Mouse (Mus musculus) intestine, embryonic 14.5 days (tissue): Measurements from ENCODE around the gene Mtfp1. TPM values are rescaled to one million over a fixed set of nuclear protein-coding genes. Genes with fewer than 3 reads are reported as not detected.
"Not testable (repeated sequence)": the region's sequence is repeated elsewhere in the genome, so short reads cannot be mapped to it uniquely, and the experiment has no call there.

Experiments
- ATAC-seq: fragments of 200-750 bp; cut with Nextera tagmentation; replicated peaks from 2 replicates; pipeline ENCODE4 v1.8.0; 2017; ENCODE audit warnings: low read depth, moderate number of reproducible peaks, moderate TSS enrichment, moderate library complexity; ENCODE audit not compliant: low FRiP score, low TSS enrichment
- DNase-seq: peaks from one replicate; pipeline ENCODE4 v3.0.0-alpha.2; 2018; ENCODE audit warnings: low spot score
- H3K27ac ChIP-seq: fragments of 300-500 bp; sonication (generic); 2 replicates; pipeline ENCODE4 v1.5.1; 2014; ENCODE audit warnings: low read depth, mild to moderate bottlenecking, control low read depth
- H3K27me3 ChIP-seq: fragments of 300-500 bp; sonication (generic); replicated peaks from 2 replicates; pipeline ENCODE4 v1.6.1; 2014; ENCODE audit warnings: low read length, control low read depth; ENCODE audit not compliant: control insufficient read depth, insufficient read depth
- H3K36me3 ChIP-seq: fragments of 300-500 bp; sonication (generic); 2 replicates; pipeline ENCODE4 v1.6.1; 2014; ENCODE audit warnings: low read length, control low read depth; ENCODE audit not compliant: control insufficient read depth, insufficient read depth
- H3K4me1 ChIP-seq: fragments of 300-500 bp; sonication (generic); replicated peaks from 2 replicates; pipeline ENCODE4 v1.6.1; 2014; ENCODE audit warnings: low read length, control low read depth, mixed read lengths; ENCODE audit not compliant: control insufficient read depth, insufficient read depth
- H3K4me2 ChIP-seq: fragments of 300-500 bp; sonication (generic); 2 replicates; pipeline ENCODE4 v1.6.1; 2014; ENCODE audit warnings: low read length
- H3K4me3 ChIP-seq: fragments of 300-500 bp; sonication (generic); 2 replicates; pipeline ENCODE4 v1.5.1; 2014; ENCODE audit warnings: low read depth, low read length, control low read depth, mixed read lengths
- H3K9ac ChIP-seq: fragments of 300-500 bp; sonication (generic); 2 replicates; pipeline ENCODE4 v1.6.1; 2014; ENCODE audit warnings: mild to moderate bottlenecking, low read length
- H3K9me3 ChIP-seq: fragments of 300-500 bp; sonication (generic); 2 replicates; pipeline ENCODE4 v1.6.1; 2016; ENCODE audit warnings: low read length, control low read depth; ENCODE audit not compliant: control insufficient read depth
- WGBS: fragments of 180-500 bp; shearing (Covaris S2); extraction: QIAGEN DNeasy Blood & Tissue Kit; methylation state at CpG from one replicate; pipeline ENCODE4 v1.1.7; 2014; 5-methylcytosine and 5-hydroxymethylcytosine counted together
- polyA plus RNA-seq: library from polyadenylated mRNA; unstranded; fragments of >200 nt; fragmentation: Nextera tagmentation; extraction: Ambion mirVana; gene quantifications from 2 replicates; pipeline ENCODE4 v1.2.1, GENCODE M21; 2014

Gene Mtfp1
- polyA plus RNA-seq, 1 experiment from 2014 or later: 25.2 TPM

GRCm38 (mm10) chr11:4117372-4118071 lies 22.3 kb upstream of the Mtfp1 start:
- ATAC-seq: no peak
- Histone ChIP-seq H3K4me1 (peaks cover 5% of the 10 kb centered on the region), H3K27me3 (peaks cover 23% of the 10 kb centered on the region), H3K36me3 (no peaks in the 10 kb centered on the region), H3K9ac (no peak overlapping the region), H3K4me2 (peak overlapping the region; percentile 98), H3K9me3 (no peaks in the 10 kb centered on the region), H3K4me3 (peak overlapping the region; percentile 56), H3K27ac (no peak overlapping the region)
- DNase-seq: no peak
- WGBS: 33% methylated on average over 3 of the region's 3 CpGs

DNA sequence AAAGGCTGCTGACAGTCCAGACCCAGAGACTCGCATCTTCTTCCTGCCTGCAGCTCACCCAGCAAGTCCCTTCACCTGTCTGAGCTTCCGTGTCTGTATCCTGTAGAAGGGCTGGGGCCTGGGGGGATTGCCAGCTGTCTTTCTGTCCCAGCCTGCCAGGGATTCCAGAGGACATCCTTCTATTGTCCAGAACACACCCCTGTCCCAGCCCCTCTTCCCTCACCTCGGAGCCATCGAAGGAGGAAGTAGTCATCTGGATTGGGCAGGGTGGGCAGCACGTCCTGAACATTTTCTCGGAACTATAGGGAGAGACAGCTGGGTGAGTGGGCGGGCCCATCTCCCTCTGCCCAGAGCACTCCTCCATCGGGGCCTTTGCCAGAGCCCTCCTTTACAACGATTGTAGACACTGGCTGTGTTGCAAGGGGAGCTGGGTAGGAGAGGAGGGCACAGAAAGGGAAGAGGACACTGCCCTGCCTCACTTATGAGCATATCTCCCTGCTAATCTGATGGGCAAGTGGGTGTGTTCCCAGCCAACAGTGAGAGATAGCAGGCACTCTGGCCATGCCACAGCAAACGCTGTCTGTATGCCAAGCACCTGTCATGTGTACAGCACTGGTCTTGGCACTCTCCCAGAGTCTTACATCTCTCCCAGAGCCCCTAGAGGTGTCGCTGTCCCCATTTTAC lies 21.4 kb upstream of the Mtfp1 start:
- H3K4me3 ChIP-seq: no peak overlapping the region
- WGBS: 53% methylated on average over 11 of the region's 11 CpGs
- no peak overlapping the region for H3K9ac ChIP-seq
- H3K4me1 ChIP-seq: peaks cover 5% of the 10 kb centered on the region
- H3K27me3 ChIP-seq: peaks cover 23% of the 10 kb centered on the region
- H3K9me3 ChIP-seq: no peaks in the 10 kb centered on the region
- H3K4me2 ChIP-seq: no peak overlapping the region
- H3K36me3 ChIP-seq: no peaks in the 10 kb centered on the region
- no peak overlapping the region for H3K27ac ChIP-seq
- no peak for ATAC-seq
- DNase-seq: no peak

GRCm38 (mm10) chr11:4115407-4115806 lies 20.2 kb upstream of the Mtfp1 start:
- WGBS: 88% methylated on average over 4 of the region's 4 CpGs
- ATAC-seq (no peak), DNase-seq (no peak)
- no peaks in the 10 kb centered on the region for H3K9me3 ChIP-seq
- no peak overlapping the region for H3K27ac ChIP-seq
- H3K4me3 ChIP-seq: no peak overlapping the region
- H3K4me1 ChIP-seq: peaks cover 5% of the 10 kb centered on the region
- H3K27me3 ChIP-seq: peaks cover 23% of the 10 kb centered on the region
- no peak overlapping the region for H3K9ac ChIP-seq
- H3K36me3 ChIP-seq: no peaks in the 10 kb centered on the region
- no peak overlapping the region for H3K4me2 ChIP-seq

- not testable (repeated sequence) for H3K4me2 ChIP-seq, ATAC-seq, H3K9ac ChIP-seq, H3K4me3 ChIP-seq, DNase-seq, H3K27ac ChIP-seq, H3K4me1 ChIP-seq, H3K36me3 ChIP-seq, H3K9me3 ChIP-seq
- peaks cover 22% of the 10 kb centered on the region for H3K27me3 ChIP-seq
- WGBS: 84% methylated on average over 6 of the region's 6 CpGs
Observed at GRCm38 (mm10) chr11:4114541-4114940, 19.3 kb upstream of the Mtfp1 start.

GRCm38 (mm10) chr11:4113970-4114369 lies 18.7 kb upstream of the Mtfp1 start:
- peaks cover 5% of the 10 kb centered on the region for H3K4me1 ChIP-seq
- no peak overlapping the region for H3K4me2 ChIP-seq
- no peaks in the 10 kb centered on the region for H3K9me3 ChIP-seq
- 81% methylated on average over 6 of the region's 6 CpGs for WGBS
- no peak overlapping the region for H3K4me3 ChIP-seq
- no peak overlapping the region for H3K9ac ChIP-seq
- H3K27ac ChIP-seq: no peak overlapping the region
- peaks cover 16% of the 10 kb centered on the region for H3K27me3 ChIP-seq
- DNase-seq: no peak
- no peak for ATAC-seq
- no peaks in the 10 kb centered on the region for H3K36me3 ChIP-seq

DNA sequence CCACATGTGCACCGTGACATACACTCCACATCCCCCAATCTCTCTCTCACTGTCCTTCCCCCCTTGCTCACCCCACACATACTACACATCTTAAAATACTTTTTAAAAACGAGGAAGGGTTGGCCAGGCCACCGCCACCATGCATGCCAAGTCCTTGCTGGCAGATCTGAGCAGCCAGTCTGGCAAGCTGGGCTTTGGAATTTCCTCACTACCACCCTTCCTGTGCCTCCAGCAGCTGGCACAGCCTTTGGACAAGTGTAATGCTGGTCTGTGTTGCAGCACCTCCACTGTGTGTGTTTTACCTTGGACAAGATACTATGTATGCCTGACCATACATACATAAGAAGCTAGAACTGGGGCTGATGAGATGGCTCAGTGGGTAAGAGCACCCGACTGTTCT lies 18.3 kb upstream of the Mtfp1 start:
- Histone ChIP-seq H3K9ac (no peak overlapping the region), H3K27ac (no peak overlapping the region), H3K27me3 (peaks cover 14% of the 10 kb centered on the region; the same call in 1 of the 2 replicates), H3K4me3 (no peak overlapping the region), H3K9me3 (no peaks in the 10 kb centered on the region), H3K4me1 (peaks cover 5% of the 10 kb centered on the region), H3K4me2 (no peak overlapping the region), H3K36me3 (no peaks in the 10 kb centered on the region)
- ATAC-seq (no peak), DNase-seq (no peak)
- WGBS: 87% methylated on average over 4 of the region's 4 CpGs

- Histone ChIP-seq H3K36me3 (no peaks in the 10 kb centered on the region), H3K27ac (no peak overlapping the region), H3K4me3 (no peak overlapping the region), H3K4me2 (no peak overlapping the region), H3K9ac (no peak overlapping the region), H3K27me3 (peaks cover 12% of the 10 kb centered on the region; the same call in 1 of the 2 replicates), H3K9me3 (no peaks in the 10 kb centered on the region), H3K4me1 (no peaks in the 10 kb centered on the region)
- DNase-seq: no peak
- 74% methylated on average over 6 of the region's 6 CpGs for WGBS
- ATAC-seq: no peak
Observed at GRCm38 (mm10) chr11:4112861-4113260, 17.6 kb upstream of the Mtfp1 start.

DNA sequence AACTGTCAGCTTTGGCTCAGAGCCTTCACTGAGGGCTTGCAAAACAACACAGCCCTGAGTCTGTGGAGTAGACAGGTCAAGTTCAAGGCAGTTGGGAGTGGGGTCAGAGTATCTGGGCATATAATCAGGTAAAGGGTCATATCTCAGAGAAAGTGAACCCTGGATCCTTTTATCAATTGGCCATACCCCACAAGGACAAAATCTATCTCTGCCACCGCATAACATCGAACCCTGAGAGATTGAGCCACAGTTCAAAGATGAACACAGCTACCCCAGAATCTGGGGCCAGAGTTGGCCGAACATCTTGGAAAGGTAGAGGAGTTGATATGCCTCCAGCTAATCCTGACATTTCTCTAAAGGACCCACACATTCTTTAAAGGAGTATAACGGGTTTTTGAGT lies 16.8 kb upstream of the Mtfp1 start:
- Histone ChIP-seq H3K4me3 (no peak overlapping the region), H3K27ac (no peak overlapping the region), H3K27me3 (0 out of 2 replicates have a peak, but pooled peaks cover 4% of the 10 kb centered on the region), H3K9me3 (no peaks in the 10 kb centered on the region), H3K4me1 (no peaks in the 10 kb centered on the region), H3K9ac (no peak overlapping the region), H3K4me2 (no peak overlapping the region), H3K36me3 (no peaks in the 10 kb centered on the region)
- ATAC-seq (no peak), DNase-seq (no peak)
- 84% methylated on average over 4 of the region's 4 CpGs for WGBS

GRCm38 (mm10) chr11:4108691-4109090 lies 13.4 kb upstream of the Mtfp1 start:
- H3K27ac ChIP-seq: no peak overlapping the region
- no peak overlapping the region for H3K4me3 ChIP-seq
- H3K9me3 ChIP-seq: no peaks in the 10 kb centered on the region
- H3K9ac ChIP-seq: no peak overlapping the region
- WGBS: 79% methylated on average over 7 of the region's 7 CpGs
- H3K4me2 ChIP-seq: no peak overlapping the region
- DNase-seq: no peak
- no peak for ATAC-seq
- no peaks in the 10 kb centered on the region for H3K36me3 ChIP-seq
- H3K4me1 ChIP-seq: no peaks in the 10 kb centered on the region
- H3K27me3 ChIP-seq: no peaks in the 10 kb centered on the region
